Mouse (Mus musculus): ENCODE results near the gene Pgm1.

Pgm1 gene

GRCm38 (mm10) chr4:100011563-100011962 lies 82.3 kb downstream of the Pgm1 start:
- no peak for DNase-seq (ENCODE audit: low spot score)

- no peak for DNase-seq (ENCODE audit: low spot score)
Measured at GRCm38 (mm10) chr4:100012361-100013035, 83.3 kb downstream of the Pgm1 start.

GRCm38 (mm10) chr4:100027773-100028172 lies 98.6 kb downstream of the Pgm1 start:
- DNase-seq (ENCODE audit: low spot score), result no peak

GRCm38 (mm10) chr4:100028641-100029040 lies 99.4 kb downstream of the Pgm1 start:
- peak; percentile 45 for DNase-seq (ENCODE audit: low spot score)

- DNase-seq (ENCODE audit: low spot score), result no peak
Measured at GRCm38 (mm10) chr4:100031270-100031669, 102.1 kb downstream of the Pgm1 start.

- no peak for DNase-seq (ENCODE audit: low spot score)
Measured at GRCm38 (mm10) chr4:100032608-100033007, 103.4 kb downstream of the Pgm1 start.

- DNase-seq (ENCODE audit: low spot score), result no peak
Measured at GRCm38 (mm10) chr4:100033944-100034343, 104.7 kb downstream of the Pgm1 start.

GRCm38 (mm10) chr4:100034971-100035370 lies 105.8 kb downstream of the Pgm1 start:
- no peak for DNase-seq (ENCODE audit: low spot score)

GRCm38 (mm10) chr4:100035919-100036554 lies 106.8 kb downstream of the Pgm1 start:
- no peak for DNase-seq (ENCODE audit: low spot score)

All from yolk sac, embryonic 10.5 days (tissue).